Mouse (Mus musculus) c-Kit-positive CD71-positive TER-119-positive erythroid progenitor cells, embryonic 14.5 days (primary cell): Measurements from ENCODE around the gene Krtap19-2.

ENCODE experiments used
- DNase-seq: peaks from one replicate; pipeline ENCODE4 v3.0.0-alpha.2; 2013; ENCODE audit warnings: low spot score

The Krtap19-2 gene

DNA sequence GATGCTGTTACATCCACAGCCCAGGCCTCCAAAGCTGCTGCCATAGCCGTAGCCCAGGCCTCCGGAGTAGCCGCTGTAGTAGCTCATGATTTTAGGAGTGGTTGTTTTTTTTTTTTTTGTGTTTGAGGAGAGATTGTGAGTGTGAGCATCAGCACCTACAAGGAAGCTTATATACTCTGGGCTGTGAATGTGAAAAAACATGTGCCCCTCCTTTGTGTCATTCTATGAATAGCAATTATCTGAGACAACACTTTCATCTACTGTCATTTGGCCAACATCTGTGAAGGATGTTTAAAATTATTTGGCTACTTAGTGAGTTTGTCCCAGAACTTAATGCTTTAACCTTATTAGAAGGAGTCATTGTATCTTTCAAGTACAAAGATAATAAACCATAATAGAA, at the start of gene Krtap19-2:
Gene Krtap19-2 (minus strand): TSS at position 101 of the 400 bp plus-strand sequence.
- DNase-seq, result no peak

DNA sequence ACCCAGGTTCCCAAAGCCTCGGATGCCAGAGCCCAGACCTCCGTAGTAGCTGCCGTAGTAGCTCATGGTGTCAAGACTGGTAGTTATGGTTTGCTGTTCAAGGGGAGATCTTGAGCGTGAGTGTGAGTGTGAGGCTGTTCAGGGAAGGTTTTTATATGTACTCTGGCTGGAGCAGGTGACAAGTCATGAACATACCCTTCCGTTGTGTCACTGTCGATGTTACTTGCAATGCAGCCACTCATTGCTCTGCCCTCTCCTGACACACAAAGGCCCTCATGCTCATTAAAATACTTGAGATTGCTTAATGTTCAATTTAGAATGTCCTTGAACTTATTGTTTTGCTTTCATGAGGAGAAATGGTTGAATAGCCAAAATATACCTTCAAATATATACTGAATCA, 22.3 kb upstream of the Krtap19-2 start, which contains the start of gene Krtap19-5:
Gene Krtap19-5 (minus strand): TSS at position 101 of the 400 bp plus-strand sequence.
- no peak for DNase-seq

DNA sequence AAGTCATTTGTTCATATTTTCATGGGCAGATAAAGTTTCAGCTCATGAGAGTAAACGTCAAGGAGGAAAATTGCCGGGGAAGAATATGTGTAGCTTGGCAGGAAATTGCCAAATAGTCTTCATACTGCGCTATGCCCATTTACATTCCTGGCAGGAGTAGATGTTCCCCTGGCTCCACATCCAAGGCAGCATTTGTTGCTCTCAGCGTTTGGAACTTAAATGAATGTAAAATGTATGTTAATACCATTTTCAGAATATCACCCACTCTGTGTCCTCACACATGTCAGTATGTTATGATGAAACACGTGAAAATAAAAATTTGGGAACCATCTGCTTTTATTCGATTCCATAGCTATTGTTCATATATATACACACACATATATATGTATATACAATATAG, 12.8 kb upstream of the Krtap19-2 start:
- no peak for DNase-seq

DNA sequence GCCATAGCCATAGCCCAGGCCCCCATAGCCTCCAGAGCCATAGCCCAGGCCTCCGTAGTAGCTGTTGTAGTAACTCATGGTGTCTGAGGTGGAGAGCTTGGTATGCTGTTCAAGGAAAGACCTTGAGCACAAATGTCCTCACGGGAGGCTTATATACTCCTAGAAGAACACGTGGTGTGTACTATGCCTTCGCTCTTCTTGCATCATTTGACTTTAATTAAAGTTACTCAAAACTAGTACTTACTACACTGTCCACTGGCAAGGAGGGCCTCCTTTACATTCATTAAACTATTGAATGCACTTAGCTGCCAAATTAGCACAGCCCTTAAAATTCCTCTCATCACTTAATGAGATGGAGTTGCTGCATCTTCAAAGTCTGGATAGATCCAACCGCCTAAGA, 10.9 kb upstream of the Krtap19-2 start, which contains the start of gene Krtap19-4:
Gene Krtap19-4 (minus strand): TSS at position 101 of the 400 bp plus-strand sequence.
- DNase-seq, result no peak

DNA sequence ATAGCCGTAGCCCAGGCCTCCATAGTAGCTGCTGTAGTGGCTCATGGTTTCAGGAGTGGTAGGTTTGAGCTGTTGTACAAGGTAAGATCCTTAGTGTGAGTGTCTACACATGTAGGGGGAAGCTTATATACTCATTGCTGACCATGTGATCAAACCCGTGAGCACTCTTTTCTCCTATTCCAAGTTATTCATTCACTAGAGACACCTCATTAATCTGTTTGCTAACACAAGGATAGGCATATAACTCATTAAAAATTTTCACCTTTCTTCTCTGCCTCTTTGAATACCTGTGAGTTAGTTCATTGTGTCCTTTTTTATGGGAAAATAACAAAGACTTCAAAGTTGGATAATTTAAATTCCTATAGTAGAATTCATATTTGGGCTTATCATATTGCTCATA, 3.9 kb upstream of the Krtap19-2 start, which contains the start of gene Krtap19-3:
Gene Krtap19-3 (minus strand): TSS at position 101 of the 400 bp plus-strand sequence.
- DNase-seq, result no peak

DNA sequence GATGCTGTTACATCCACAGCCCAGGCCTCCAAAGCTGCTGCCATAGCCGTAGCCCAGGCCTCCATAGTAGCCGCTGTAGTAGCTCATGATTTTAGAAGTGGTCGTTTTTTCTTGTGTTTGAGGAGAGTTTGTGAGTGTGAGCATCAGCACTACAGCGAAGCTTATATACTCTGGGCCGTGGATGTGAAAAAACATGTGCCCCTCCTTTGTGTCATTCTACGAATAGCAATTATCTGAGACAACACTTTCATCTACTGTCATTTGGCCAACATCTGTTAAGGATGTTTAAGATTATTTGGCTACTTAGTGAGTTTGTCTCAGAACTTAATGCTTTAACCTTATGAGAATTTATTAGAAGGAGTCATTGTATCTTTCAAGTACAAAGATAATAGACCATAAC, 4.8 kb downstream of the Krtap19-2 start, which contains the start of gene Krtap19-1:
Gene Krtap19-1 (minus strand): TSS at position 101 of the 400 bp plus-strand sequence.
- no peak for DNase-seq

DNA sequence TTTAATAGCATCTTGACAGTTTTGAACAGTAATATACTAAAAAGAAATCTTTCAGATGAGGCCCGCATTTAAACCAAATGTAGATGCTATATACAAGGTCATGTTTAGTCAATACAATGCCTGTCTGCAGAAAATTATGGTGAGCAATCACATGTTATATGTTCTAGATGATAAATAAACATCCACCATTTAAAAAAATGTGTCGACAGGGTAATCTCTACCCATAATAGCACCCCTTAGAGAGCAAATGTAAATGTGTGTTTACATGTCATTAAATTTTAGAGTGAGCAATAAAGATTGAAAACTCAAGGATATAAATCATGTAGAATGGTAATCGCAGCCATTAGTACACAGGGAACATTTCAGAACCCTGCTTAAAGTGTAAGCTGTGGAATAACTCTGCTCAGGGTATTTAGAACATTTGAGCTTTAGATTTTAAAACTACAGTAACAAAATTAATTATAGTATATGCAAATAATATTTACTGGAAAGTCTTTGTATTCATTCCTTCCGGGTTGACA, 9.1 kb downstream of the Krtap19-2 start:
- DNase-seq, result no peak

DNA sequence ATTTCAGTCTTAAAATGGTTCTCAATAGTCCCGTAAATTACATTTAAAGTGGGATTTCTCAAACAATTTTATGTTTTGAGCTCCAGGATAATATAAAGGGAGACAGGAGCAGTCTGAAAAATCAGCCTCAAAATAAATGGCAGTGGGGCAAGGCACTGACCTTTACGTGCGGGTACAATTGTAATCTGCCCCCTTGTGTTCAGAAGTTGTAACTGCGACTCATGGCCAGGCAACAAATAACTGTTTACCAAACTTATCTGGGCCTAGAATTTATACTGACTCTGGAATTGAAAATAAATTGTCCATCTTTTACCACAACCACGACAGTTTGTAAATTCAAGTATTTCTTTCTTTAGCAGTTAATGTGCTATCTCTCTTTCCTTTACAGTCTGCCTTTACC, 22.6 kb downstream of the Krtap19-2 start:
- no peak for DNase-seq

DNA sequence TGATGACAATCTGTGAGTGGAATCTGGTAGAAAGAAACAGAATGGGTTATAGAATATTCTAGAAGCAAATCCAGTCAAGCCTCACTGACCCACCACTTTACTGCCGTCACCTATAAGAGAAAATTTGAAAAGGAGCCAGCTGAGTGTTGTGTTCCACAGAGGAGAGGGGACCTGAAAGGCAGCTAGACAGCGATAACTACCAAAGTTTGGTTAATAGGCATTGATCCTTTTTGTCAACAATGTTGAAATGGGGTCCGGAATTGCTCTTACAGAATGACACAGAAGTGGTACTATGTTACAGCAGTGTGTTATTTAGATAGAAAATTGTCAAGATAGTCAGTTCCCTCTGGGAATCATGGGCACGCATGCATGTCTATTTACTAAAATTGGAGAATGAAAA, 25.5 kb downstream of the Krtap19-2 start:
- no peak for DNase-seq

DNA sequence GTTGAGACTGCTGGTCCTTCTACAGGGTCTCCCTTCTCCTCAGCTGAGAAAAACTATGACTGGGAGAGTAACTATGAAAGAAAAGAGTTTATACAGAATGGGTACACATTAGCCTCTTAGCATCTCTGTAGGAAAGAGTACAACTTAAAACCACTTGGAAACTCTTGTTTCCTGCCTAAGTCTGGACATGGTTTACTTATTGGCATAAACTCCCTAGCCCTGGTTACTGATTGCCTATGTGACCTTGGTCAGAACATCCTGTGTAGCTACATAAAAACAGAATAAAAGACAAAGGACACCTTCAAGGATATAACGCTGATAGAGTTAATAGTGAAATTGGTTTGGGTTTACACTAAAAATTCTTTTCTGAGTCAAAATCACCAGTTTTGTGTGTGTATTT, 26.7 kb downstream of the Krtap19-2 start:
- DNase-seq, result no peak

DNA sequence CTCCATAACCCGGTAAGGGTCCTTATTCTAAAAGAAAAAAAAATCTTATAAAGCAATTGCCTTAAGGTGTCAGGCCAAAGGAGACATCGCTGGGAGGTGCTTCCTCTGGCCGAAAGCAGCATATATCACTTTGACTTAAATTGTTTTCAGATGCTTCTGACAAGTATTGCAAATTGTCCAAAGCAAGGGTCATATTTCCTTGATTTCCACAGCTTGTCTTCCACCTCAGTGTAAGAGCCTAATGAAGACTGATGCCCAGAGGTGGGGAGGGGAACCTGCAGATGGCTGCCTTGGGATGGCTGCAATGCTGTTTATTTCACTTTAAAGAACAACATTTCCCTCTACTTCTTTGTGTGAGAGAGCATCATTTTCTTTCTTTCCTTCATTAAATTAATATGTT, 47.1 kb downstream of the Krtap19-2 start:
- DNase-seq, result no peak

DNA sequence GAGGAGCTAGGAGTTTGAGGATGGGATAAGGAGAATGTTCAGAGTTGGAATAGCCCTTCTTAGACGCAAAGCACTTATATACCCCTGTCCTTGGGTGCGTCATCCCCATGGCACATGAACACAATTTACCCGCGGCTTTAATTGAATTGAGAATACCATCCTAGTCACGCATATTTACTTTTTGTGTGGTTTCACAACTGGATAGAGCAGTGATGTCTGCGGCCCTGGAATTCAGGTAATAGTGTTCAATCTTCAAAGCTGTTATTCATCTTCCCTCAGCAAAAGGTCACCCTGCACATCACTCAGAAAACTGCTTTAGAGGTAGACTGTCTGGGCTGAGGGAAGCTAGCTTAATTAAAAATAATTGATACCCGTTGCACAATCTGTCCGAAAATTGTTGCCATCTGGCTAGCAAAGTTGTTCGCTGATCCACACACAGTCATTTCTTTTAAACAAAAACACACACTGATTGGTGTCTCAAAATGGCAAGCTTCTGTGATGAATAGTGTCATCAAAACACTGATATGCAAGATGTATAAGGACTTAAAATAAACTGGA, 47.9 kb downstream of the Krtap19-2 start, which contains the start of gene Krtap14:
Gene Krtap14 (minus strand): TSS at position 51 of the 558 bp plus-strand sequence.
- DNase-seq, result no peak

DNA sequence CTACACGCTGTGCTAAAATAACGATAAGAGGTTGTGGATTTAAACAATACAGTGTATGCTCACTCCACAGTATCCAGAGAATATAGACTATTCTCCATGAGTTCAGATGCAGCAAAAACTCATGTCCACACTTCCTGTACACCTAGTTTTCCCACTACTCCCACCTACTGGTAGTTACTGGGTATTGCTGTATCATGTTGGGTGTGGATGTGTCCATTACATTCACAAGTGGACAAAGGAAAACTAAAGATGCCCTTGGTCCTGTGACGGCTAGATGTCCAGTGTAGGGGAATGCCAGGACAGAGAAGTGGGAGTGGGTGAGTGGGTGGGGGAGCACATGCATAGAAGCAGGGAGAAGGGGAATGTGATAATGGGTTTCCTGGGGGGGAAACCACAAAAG, 50.3 kb downstream of the Krtap19-2 start:
- DNase-seq, result no peak
